Mouse (Mus musculus): ENCODE results near the gene Siae. TPM values are rescaled to one million over a fixed set of nuclear protein-coding genes. Genes with fewer than 3 reads are reported as not detected.

Siae gene
- polyA plus RNA-seq, 1 experiment from 2014 or later: 5.5 TPM

DNA sequence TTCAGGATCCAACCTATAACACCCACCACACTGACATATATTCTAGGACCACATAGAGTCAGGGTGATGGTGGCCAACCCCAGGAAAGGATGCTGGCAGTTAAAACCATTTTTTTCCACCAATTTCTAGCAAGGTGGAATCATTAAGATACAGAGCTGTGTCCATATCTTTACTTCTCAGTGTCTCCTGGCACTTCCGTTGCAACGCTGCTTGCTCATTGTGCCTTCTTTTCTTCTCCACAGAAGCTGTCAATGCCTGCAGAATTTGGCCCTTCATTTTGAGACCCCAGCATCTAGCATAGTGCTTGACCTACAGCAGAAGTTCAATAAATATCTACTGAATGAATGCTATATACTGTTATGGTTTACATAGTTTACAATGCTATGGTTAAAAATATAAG, 11.5 kb downstream of the Siae start:
- Histone ChIP-seq H3K27ac (ENCODE audit: low read length) (no peak overlapping the region), H3K4me2 (ENCODE audit: low read depth, low read length) (no peak overlapping the region), H3K9ac (ENCODE audit: low read depth, low read length) (no peak overlapping the region), H3K9me3 (replicated peaks; ENCODE audit: control insufficient read depth, low read length) (no peaks in the 10 kb centered on the region), H3K36me3 (ENCODE audit: control insufficient read depth, insufficient read depth) (no peaks in the 10 kb centered on the region), H3K4me3 (ENCODE audit: low read depth, low read length) (no peak overlapping the region), H3K27me3 (ENCODE audit: control insufficient read depth, insufficient read depth, low read depth, low read length) (no peaks in the 10 kb centered on the region), H3K4me1 (ENCODE audit: control insufficient read depth, low read depth, low read length) (peaks cover 27% of the 10 kb centered on the region)
- WGBS (ENCODE audit: insufficient replicate concordance): 35% methylated on average over 2 of the region's 2 CpGs
- ATAC-seq (ENCODE audit: low read depth): 0 out of 2 replicates have a peak, but pooled peaks have one; percentile 9

DNA sequence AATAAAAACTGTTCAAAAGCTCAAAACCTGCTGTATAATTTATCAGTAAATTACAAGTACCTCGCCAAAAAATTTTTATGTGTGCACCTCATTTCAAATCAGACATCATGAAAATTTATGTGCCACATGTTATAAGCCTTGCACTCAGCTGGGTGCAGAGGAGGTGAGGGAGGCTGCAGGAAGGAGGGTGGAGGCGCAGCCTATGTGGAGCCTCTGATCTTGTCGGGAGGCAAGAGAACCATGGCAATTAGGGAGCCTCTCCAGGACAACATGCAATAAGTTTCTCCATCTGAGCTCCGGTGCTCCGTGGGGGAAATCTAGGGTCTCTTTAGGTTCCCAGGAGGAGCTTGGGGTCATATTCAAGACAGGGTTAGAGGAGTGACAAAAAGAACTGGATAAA, 12.0 kb downstream of the Siae start:
- ATAC-seq (ENCODE audit: low read depth): peak; percentile 43; the same call in 1 of the 2 replicates
- H3K27me3 ChIP-seq (ENCODE audit: control insufficient read depth, insufficient read depth, low read depth, low read length): no peaks in the 10 kb centered on the region
- H3K4me2 ChIP-seq (ENCODE audit: low read depth, low read length): peak overlapping the region; percentile 39
- H3K36me3 ChIP-seq (ENCODE audit: control insufficient read depth, insufficient read depth): no peaks in the 10 kb centered on the region
- no peak overlapping the region; the same call in 1 of the 2 replicates for H3K9ac ChIP-seq (ENCODE audit: low read depth, low read length)
- H3K27ac ChIP-seq (ENCODE audit: low read length): no peak overlapping the region
- 21% methylated on average over 5 of the region's 5 CpGs for WGBS (ENCODE audit: insufficient replicate concordance)
- H3K9me3 ChIP-seq (replicated peaks; ENCODE audit: control insufficient read depth, low read length): no peaks in the 10 kb centered on the region
- peaks cover 30% of the 10 kb centered on the region for H3K4me1 ChIP-seq (ENCODE audit: control insufficient read depth, low read depth, low read length)
- no peak overlapping the region for H3K4me3 ChIP-seq (ENCODE audit: low read depth, low read length)

DNA sequence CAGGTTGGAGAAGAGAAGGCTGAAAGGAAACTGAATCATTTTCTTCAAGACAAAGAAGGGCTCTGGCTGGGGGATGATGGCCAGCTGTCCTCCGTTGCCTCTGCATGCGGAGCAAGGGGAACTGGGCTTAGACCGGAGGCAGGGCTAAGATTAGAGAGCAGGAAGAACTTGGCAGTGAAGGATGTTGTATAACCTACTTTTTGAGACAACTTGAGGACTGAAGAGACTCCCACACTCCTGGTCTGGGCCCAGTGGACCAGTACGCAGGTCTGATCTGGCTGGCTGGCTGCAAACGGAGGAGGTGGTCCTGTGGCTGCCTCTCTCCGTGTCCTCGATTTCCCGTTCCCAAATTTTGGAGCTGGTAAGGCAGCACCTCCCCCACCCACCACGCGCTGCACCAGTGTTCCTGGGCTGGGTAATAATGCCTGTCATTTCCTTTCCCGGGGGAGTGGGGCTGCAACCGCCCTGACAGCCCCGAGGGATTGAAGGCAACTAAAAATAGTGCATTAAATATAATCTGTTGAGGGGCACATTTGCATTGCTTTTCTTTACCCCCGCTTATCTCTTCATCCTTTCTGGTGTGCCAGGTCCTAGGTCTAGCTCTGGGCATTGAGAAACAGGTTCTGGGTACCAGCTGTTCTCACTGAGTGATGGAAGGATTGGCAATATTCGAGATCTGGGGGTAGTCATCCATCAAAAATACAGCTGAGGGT, 12.6 kb downstream of the Siae start:
- Histone ChIP-seq H3K9me3 (replicated peaks; ENCODE audit: control insufficient read depth, low read length) (no peaks in the 10 kb centered on the region), H3K4me3 (ENCODE audit: low read depth, low read length) (0 out of 2 replicates have a peak overlapping the region, but pooled peaks have one; percentile 2), H3K27me3 (ENCODE audit: control insufficient read depth, insufficient read depth, low read depth, low read length) (no peaks in the 10 kb centered on the region), H3K4me1 (ENCODE audit: control insufficient read depth, low read depth, low read length) (peaks cover 34% of the 10 kb centered on the region), H3K36me3 (ENCODE audit: control insufficient read depth, insufficient read depth) (no peaks in the 10 kb centered on the region), H3K27ac (ENCODE audit: low read length) (no peak overlapping the region), H3K9ac (ENCODE audit: low read depth, low read length) (peak overlapping the region; percentile 13; the same call in 1 of the 2 replicates), H3K4me2 (ENCODE audit: low read depth, low read length) (peak overlapping the region; percentile 39)
- WGBS (ENCODE audit: insufficient replicate concordance): 8% methylated on average over 15 of the region's 15 CpGs
- peak; percentile 35 for ATAC-seq (ENCODE audit: low read depth)

DNA sequence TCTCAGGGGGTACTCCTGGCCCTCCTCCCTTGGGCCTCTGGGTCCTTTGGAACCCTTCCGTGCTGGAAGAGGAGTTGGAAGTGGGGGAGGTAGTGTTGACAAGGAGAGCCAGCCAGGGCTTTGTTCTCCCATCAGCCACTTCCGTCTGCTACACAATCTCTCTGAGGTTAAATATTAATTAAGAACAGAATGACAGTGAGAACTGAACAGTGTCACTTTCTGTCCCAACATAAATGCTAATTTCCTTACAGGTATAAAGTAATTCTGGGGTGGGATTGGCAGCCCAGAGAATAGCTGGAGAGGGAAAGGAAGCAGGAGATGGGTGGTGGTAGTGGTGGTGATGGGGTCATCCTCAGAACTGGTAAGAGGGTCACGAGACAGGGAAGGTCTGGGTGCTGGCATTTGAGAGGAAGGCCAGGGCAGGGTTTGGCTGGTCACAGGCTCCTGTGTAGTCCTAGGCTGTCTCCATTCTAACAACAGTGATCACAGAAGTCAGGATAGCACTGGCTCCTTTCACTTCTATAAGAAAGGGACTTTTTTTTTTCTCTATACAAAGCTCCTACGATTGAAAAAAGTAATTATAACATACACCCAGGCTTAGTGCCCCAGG, 13.2 kb downstream of the Siae start:
- no peaks in the 10 kb centered on the region for H3K27me3 ChIP-seq (ENCODE audit: control insufficient read depth, insufficient read depth, low read depth, low read length)
- 35% methylated on average over 4 of the region's 4 CpGs for WGBS (ENCODE audit: insufficient replicate concordance)
- H3K27ac ChIP-seq (ENCODE audit: low read length): no peak overlapping the region
- H3K4me1 ChIP-seq (ENCODE audit: control insufficient read depth, low read depth, low read length): peaks cover 34% of the 10 kb centered on the region
- H3K9me3 ChIP-seq (replicated peaks; ENCODE audit: control insufficient read depth, low read length): no peaks in the 10 kb centered on the region
- H3K4me2 ChIP-seq (ENCODE audit: low read depth, low read length): no peak overlapping the region
- no peak overlapping the region for H3K9ac ChIP-seq (ENCODE audit: low read depth, low read length)
- no peak overlapping the region for H3K4me3 ChIP-seq (ENCODE audit: low read depth, low read length)
- H3K36me3 ChIP-seq (ENCODE audit: control insufficient read depth, insufficient read depth): no peaks in the 10 kb centered on the region
- ATAC-seq (ENCODE audit: low read depth): no peak

DNA sequence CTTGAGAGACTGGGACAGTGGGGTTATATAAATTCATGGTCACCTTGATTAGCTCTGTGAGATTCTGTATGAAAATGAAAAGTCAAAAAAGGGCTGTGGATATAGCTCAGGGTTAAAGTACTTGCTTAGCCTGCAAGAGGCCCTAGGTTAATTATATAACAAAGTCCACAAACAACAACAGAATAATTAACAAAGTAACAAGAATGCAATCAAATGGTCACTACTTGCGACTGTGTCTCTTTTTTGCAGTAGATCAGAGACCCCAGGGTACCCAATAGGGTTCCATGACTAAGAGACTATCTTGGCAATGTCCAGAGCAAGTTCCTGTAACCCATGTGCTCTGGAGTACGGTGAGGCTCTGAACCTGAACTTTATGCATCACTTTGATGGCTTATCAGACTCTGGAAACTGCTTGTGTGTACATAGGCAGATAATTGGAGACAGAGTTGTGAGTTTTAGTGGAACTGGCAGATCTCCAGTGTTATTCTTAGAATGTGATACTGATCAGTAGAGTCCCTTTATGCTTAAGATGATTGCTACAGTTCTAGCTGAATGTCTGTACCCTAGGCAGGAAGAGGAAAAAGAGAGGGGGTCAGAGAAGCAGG, 13.8 kb downstream of the Siae start:
- Histone ChIP-seq H3K4me3 (ENCODE audit: low read depth, low read length) (no peak overlapping the region), H3K9ac (ENCODE audit: low read depth, low read length) (no peak overlapping the region), H3K36me3 (ENCODE audit: control insufficient read depth, insufficient read depth) (no peaks in the 10 kb centered on the region), H3K27ac (ENCODE audit: low read length) (no peak overlapping the region), H3K4me1 (ENCODE audit: control insufficient read depth, low read depth, low read length) (peaks cover 31% of the 10 kb centered on the region), H3K9me3 (replicated peaks; ENCODE audit: control insufficient read depth, low read length) (no peaks in the 10 kb centered on the region), H3K27me3 (ENCODE audit: control insufficient read depth, insufficient read depth, low read depth, low read length) (no peaks in the 10 kb centered on the region), H3K4me2 (ENCODE audit: low read depth, low read length) (no peak overlapping the region)
- 30% methylated on average over 2 of the region's 2 CpGs for WGBS (ENCODE audit: insufficient replicate concordance)
- peak; percentile 56 for ATAC-seq (ENCODE audit: low read depth)

DNA sequence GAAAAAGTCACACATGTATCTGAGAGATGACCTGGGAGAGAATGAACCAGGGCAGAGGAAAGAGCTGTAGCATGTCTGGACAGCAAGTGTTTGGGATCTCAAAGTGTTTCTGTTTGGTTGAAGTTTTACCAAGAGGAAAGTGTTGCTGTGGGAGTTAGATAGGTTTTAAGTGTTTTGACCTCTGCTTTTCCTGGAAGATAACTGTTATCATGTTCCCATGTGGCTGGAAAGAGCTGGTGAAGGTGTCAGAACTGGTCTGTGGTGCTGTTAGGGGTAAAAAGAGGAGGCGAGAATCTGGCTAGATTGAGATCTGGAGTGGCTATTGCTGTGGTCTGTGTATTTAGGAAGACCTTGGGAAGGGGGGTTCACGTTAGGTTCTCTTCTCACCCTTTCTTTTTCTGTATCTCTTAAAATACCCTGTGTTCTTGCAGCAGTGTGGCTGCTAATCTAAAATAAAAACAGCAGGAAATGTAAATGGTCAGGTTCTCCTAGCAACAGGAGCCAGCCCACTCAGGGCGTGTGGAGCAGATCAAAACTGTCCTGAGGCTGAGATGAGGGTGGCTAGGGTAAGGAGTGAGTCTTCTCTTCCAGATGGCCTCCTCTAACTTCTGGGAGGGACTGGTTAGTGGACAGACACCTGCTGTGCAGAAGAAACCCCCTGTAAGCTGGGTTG, 16.8 kb downstream of the Siae start:
- no peak for ATAC-seq (ENCODE audit: low read depth)
- H3K4me3 ChIP-seq (ENCODE audit: low read depth, low read length): no peak overlapping the region
- peaks cover 27% of the 10 kb centered on the region for H3K4me1 ChIP-seq (ENCODE audit: control insufficient read depth, low read depth, low read length)
- no peaks in the 10 kb centered on the region for H3K9me3 ChIP-seq (replicated peaks; ENCODE audit: control insufficient read depth, low read length)
- H3K27ac ChIP-seq (ENCODE audit: low read length): no peak overlapping the region
- no peak overlapping the region for H3K9ac ChIP-seq (ENCODE audit: low read depth, low read length)
- H3K36me3 ChIP-seq (ENCODE audit: control insufficient read depth, insufficient read depth): no peaks in the 10 kb centered on the region
- 26% methylated on average over 3 of the region's 3 CpGs for WGBS (ENCODE audit: insufficient replicate concordance)
- H3K4me2 ChIP-seq (ENCODE audit: low read depth, low read length): no peak overlapping the region
- no peaks in the 10 kb centered on the region for H3K27me3 ChIP-seq (ENCODE audit: control insufficient read depth, insufficient read depth, low read depth, low read length)

DNA sequence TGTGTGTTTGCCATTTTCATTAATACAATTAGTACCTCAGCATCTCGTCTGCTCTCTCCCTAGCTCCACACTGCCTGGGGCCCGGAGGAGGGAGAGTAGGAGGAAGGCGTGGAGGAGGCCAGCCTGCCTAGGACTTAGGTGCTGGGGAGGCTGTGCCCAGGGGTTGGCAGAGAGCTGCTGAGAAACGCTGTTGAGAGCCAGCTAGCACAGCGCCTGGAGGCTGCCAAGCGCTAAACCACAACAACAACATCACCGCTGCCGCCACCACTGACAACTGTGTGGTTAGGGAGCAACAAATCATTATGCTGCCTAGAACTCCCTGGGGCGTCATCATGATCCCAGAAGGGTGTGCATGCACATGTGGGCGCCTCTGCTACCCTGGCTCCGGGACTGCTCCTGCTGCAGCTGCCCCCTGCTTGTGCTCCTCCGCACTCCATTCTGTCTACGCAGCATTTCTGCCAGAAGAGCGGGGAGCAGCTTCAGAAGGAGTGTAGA, 21.0 kb downstream of the Siae start:
- no peaks in the 10 kb centered on the region for H3K27me3 ChIP-seq (ENCODE audit: control insufficient read depth, insufficient read depth, low read depth, low read length)
- no peak overlapping the region for H3K27ac ChIP-seq (ENCODE audit: low read length)
- no peaks in the 10 kb centered on the region for H3K9me3 ChIP-seq (replicated peaks; ENCODE audit: control insufficient read depth, low read length)
- WGBS (ENCODE audit: insufficient replicate concordance): 16% methylated on average over 14 of the region's 14 CpGs
- H3K36me3 ChIP-seq (ENCODE audit: control insufficient read depth, insufficient read depth): no peaks in the 10 kb centered on the region
- peaks cover 7% of the 10 kb centered on the region for H3K4me1 ChIP-seq (ENCODE audit: control insufficient read depth, low read depth, low read length)
- no peak overlapping the region for H3K4me3 ChIP-seq (ENCODE audit: low read depth, low read length)
- peak overlapping the region; percentile 8; the same call in 1 of the 2 replicates for H3K4me2 ChIP-seq (ENCODE audit: low read depth, low read length)
- ATAC-seq (ENCODE audit: low read depth): peak; percentile 27; the same call in 1 of the 2 replicates
- no peak overlapping the region for H3K9ac ChIP-seq (ENCODE audit: low read depth, low read length)

DNA sequence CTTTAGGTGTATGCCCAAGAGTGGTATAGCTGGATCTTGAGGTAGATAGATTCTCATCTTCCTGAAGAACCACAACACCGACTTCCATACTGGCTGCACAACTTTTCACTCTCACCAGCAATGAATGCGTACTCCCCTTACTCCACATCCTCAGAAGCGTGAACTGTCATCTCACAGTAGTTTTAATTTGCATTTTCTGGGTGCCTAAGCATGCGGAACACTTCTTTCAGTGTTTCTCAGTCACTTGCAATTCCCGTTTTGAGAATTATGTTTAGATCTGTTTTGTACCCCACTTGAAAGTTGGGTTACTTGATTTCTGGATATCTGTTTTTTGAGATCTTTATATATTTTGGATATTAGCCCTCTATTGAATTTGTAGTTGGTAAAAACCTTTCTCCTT, 28.1 kb downstream of the Siae start:
- H3K36me3 ChIP-seq (ENCODE audit: control insufficient read depth, insufficient read depth): no peaks in the 10 kb centered on the region
- WGBS (ENCODE audit: insufficient replicate concordance): 70% methylated on average over 5 of the region's 5 CpGs

More for the DNA sequence above, 28.1 kb downstream of the Siae start:
- Histone ChIP-seq H3K4me2 (ENCODE audit: low read depth, low read length) (no peak overlapping the region), H3K27me3 (ENCODE audit: control insufficient read depth, insufficient read depth, low read depth, low read length) (no peaks in the 10 kb centered on the region), H3K27ac (ENCODE audit: low read length) (no peak overlapping the region), H3K9ac (ENCODE audit: low read depth, low read length) (no peak overlapping the region), H3K9me3 (replicated peaks; ENCODE audit: control insufficient read depth, low read length) (no peaks in the 10 kb centered on the region), H3K4me1 (ENCODE audit: control insufficient read depth, low read depth, low read length) (no peaks in the 10 kb centered on the region), H3K4me3 (ENCODE audit: low read depth, low read length) (no peak overlapping the region)
- ATAC-seq (ENCODE audit: low read depth): no peak
